Mouse (Mus musculus): Measurements from ENCODE around the gene Iglon5.

Iglon5 gene

DNA sequence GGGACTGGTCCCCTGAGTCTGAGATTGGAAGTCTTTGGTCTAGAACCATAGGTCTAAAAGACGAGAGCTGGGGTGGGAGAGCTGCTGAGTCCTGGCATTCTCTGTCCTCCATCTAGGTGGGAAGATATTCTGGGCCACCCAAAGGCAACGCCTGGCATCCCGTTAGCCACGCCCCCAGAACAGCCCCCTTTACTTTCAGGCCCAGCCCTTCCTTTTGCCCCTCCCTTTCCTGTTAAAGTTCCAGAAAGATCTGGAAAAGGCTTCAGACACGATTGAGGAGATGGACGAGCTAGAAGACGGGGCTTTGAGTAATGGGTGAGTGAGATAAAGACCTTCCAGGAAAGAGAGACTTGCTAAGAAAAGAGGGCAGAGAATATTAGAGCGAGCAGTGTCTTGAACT, 62.5 kb downstream of the Iglon5 start, which contains the start of gene Lim2:
Gene Lim2 (plus strand): TSS at position 265 of the 400 bp plus-strand sequence.
- DNase-seq (ENCODE audit: low spot score): no peak

- no peak for DNase-seq (ENCODE audit: low spot score)
These were observed 65.8 kb downstream of the Iglon5 start for GRCm38 (mm10) chr7:43423991-43424625.

GRCm38 (mm10) chr7:43422995-43423617, 66.8 kb downstream of the Iglon5 start:
- peak; percentile 57 for DNase-seq (ENCODE audit: low spot score)
